Mouse (Mus musculus) liver, embryonic 14.5 days (tissue): ENCODE measurements around the gene Eif5b. TPM values are rescaled to one million over a fixed set of nuclear protein-coding genes. Genes with fewer than 3 reads are reported as not detected.
"Not testable (repeated sequence)": the region's sequence is repeated elsewhere in the genome, so short reads cannot be mapped to it uniquely, and the experiment has no call there.

Source experiments
- ATAC-seq: fragments of 200-750 bp; cut with Nextera tagmentation; 2 replicates; pipeline ENCODE4 v1.8.0; 2017; ENCODE audit warnings: moderate number of reproducible peaks, mild to moderate bottlenecking, moderate library complexity; ENCODE audit not compliant: insufficient read depth
- DNase-seq, 3 experiments: peaks; one replicate each; pipeline ENCODE4 v3.0.0-alpha.2; 2012 to 2013; ENCODE audit warnings: low read depth in 3 of 3, low spot score in 3 of 3
- H3K27ac ChIP-seq: fragments of 300-500 bp; sonication (generic); 2 replicates; pipeline ENCODE4 v1.5.1; 2014; ENCODE audit warnings: moderate library complexity, mild to moderate bottlenecking, control low read depth, inconsistent platforms
- H3K27me3 ChIP-seq: fragments of 300-500 bp; sonication (generic); 2 replicates; pipeline ENCODE4 v1.6.1; 2014; ENCODE audit warnings: mild to moderate bottlenecking, low read length, moderate library complexity; ENCODE audit not compliant: control insufficient read depth, insufficient read depth
- H3K36me3 ChIP-seq: fragments of 300-500 bp; sonication (generic); replicated peaks from 2 replicates; pipeline ENCODE4 v1.6.1; 2014; ENCODE audit warnings: low read depth; ENCODE audit not compliant: control insufficient read depth, insufficient read depth
- H3K4me1 ChIP-seq, 2 experiments: fragments of 200-500 bp in 1 of 2; fragments of 300-500 bp in 1 of 2; sonication (generic) in 1 of 2; replicated peaks; 2 replicates each; pipeline ENCODE4 v1.6.1; 2012 to 2014; ENCODE audit warnings: antibody characterized with exemption in 1 of 2, inconsistent platforms in 1 of 2, low read length in 1 of 2; ENCODE audit not compliant: control insufficient read depth in 2 of 2, insufficient read depth in 2 of 2
- H3K4me2 ChIP-seq: fragments of 300-500 bp; sonication (generic); 2 replicates; pipeline ENCODE4 v1.6.1; 2014; ENCODE audit warnings: low read depth, mild to moderate bottlenecking, control low read depth, moderate library complexity
- H3K4me3 ChIP-seq, 2 experiments: fragments of 200-500 bp in 1 of 2; fragments of 300-500 bp in 1 of 2; sonication (generic) in 1 of 2; 2 replicates each; pipeline ENCODE4 v1.5.1; 2012 to 2014; ENCODE audit warnings: low read depth in 2 of 2, low read length in 2 of 2, mild to moderate bottlenecking in 2 of 2, control low read depth in 1 of 2, inconsistent platforms in 1 of 2, moderate library complexity in 1 of 2; ENCODE audit not compliant: insufficient read depth in 1 of 2
- H3K9ac ChIP-seq: fragments of 300-500 bp; sonication (generic); replicated peaks from 2 replicates; pipeline ENCODE4 v1.6.1; 2014; ENCODE audit warnings: mild to moderate bottlenecking, control low read depth, moderate library complexity
- H3K9me3 ChIP-seq: fragments of 300-500 bp; sonication (generic); 2 replicates; pipeline ENCODE4 v1.6.1; 2016; ENCODE audit warnings: low read length, mixed read lengths; ENCODE audit not compliant: control insufficient read depth
- CTCF ChIP-seq: IDR thresholded peaks from 2 replicates; pipeline ENCODE4 v1.5.1; 2016; ENCODE audit warnings: antibody characterized with exemption, low read depth, control low read depth
- EP300 ChIP-seq: IDR thresholded peaks from 2 replicates; pipeline ENCODE4 v1.6.1; 2016; ENCODE audit warnings: antibody characterized with exemption, low read depth
- WGBS: fragments of 180-500 bp; shearing (Covaris S2); extraction: QIAGEN DNeasy Blood & Tissue Kit; methylation state at CpG from one replicate; pipeline ENCODE4 v1.1.7; 2014; ENCODE audit not compliant: insufficient replicate concordance; 5-methylcytosine and 5-hydroxymethylcytosine counted together
- polyA plus RNA-seq, 2 experiments: library from polyadenylated mRNA; depleted of rRNA in 1 of 2; stranded (reverse) in 1 of 2; unstranded in 1 of 2; fragments of >200 nt; fragmentation: Nextera tagmentation in 1 of 2; extraction: Ambion mirVana in 1 of 2; gene quantifications; 2 replicates each; pipeline versions ENCODE4 v1.2.1 to v1.2.3; 2012 to 2014

Gene Eif5b
- polyA plus RNA-seq, 2 experiments = 14.0 to 23.9 TPM

- no peak overlapping the region for H3K4me2 ChIP-seq
- no peak for TF ChIP-seq EP300
- no peak overlapping the region for H3K4me3 ChIP-seq
- H3K9me3 ChIP-seq = no peaks in the 10 kb centered on the region
- ATAC-seq (no peak), DNase-seq (no peak)
- H3K27ac ChIP-seq = no peak overlapping the region
- H3K4me1 ChIP-seq = no peaks in the 10 kb centered on the region
- H3K9ac ChIP-seq = no peak overlapping the region
- peaks cover 68% of the 10 kb centered on the region for H3K36me3 ChIP-seq
- WGBS = 84% methylated on average over 2 of the region's 2 CpGs
- H3K27me3 ChIP-seq = no peaks in the 10 kb centered on the region
These were observed 41.1 kb downstream of the Eif5b start for GRCm38 (mm10) chr1:38038898-38039297.

- H3K9ac ChIP-seq = no peak overlapping the region
- no peak for ATAC-seq
- H3K4me3 ChIP-seq = no peak overlapping the region
- peaks cover 89% of the 10 kb centered on the region for H3K36me3 ChIP-seq
- H3K4me1 ChIP-seq = no peaks in the 10 kb centered on the region
- no peak overlapping the region for H3K27ac ChIP-seq
- TF ChIP-seq CTCF = no peak
- TF ChIP-seq EP300 = no peak
- no peaks in the 10 kb centered on the region for H3K9me3 ChIP-seq
- DNase-seq = no peak
- WGBS = 88% methylated on average over 3 of the region's 3 CpGs
- no peaks in the 10 kb centered on the region for H3K27me3 ChIP-seq
- no peak overlapping the region for H3K4me2 ChIP-seq
These were observed 50.3 kb downstream of the Eif5b start for GRCm38 (mm10) chr1:38048121-38048520.

- Histone ChIP-seq H3K27ac (no peak overlapping the region), H3K36me3 (peaks cover 92% of the 10 kb centered on the region)
These were observed 51.8 kb downstream of the Eif5b start for GRCm38 (mm10) chr1:38049562-38049961.

GRCm38 (mm10) chr1:38055176-38055575 lies 57.4 kb downstream of the Eif5b start:
- Histone ChIP-seq H3K27ac (no peak overlapping the region), H3K4me2 (no peak overlapping the region), H3K9ac (no peak overlapping the region), H3K4me3 (no peak overlapping the region), H3K36me3 (peaks cover 81% of the 10 kb centered on the region), H3K27me3 (no peaks in the 10 kb centered on the region), H3K9me3 (no peaks in the 10 kb centered on the region), H3K4me1 (no peaks in the 10 kb centered on the region)
- 84% methylated on average over 5 of the region's 5 CpGs for WGBS
- DNase-seq (no peak), ATAC-seq (no peak)
- no peak for TF ChIP-seq EP300
- no peak for TF ChIP-seq CTCF

More at GRCm38 (mm10) chr1:38049562-38049961, 51.8 kb downstream of the Eif5b start:
- Histone ChIP-seq H3K9me3 (no peaks in the 10 kb centered on the region), H3K4me2 (no peak overlapping the region), H3K9ac (no peak overlapping the region), H3K27me3 (no peaks in the 10 kb centered on the region), H3K4me1 (no peaks in the 10 kb centered on the region), H3K4me3 (no peak overlapping the region)
- TF ChIP-seq CTCF (no peak), EP300 (no peak)
- WGBS = 40% methylated on average over 4 of the region's 4 CpGs
- DNase-seq (no peak), ATAC-seq (no peak)

- TF ChIP-seq EP300 (no peak), CTCF (no peak)
- peaks cover 68% of the 10 kb centered on the region for H3K36me3 ChIP-seq
- no peak overlapping the region for H3K27ac ChIP-seq
- no peak overlapping the region for H3K9ac ChIP-seq
- DNase-seq (no peak), ATAC-seq (no peak)
- H3K27me3 ChIP-seq = no peaks in the 10 kb centered on the region
- 71% methylated on average over 6 of the region's 6 CpGs for WGBS
- H3K4me2 ChIP-seq = no peak overlapping the region
- no peaks in the 10 kb centered on the region for H3K4me1 ChIP-seq
- no peaks in the 10 kb centered on the region for H3K9me3 ChIP-seq
- H3K4me3 ChIP-seq = no peak overlapping the region
These were observed 60.6 kb downstream of the Eif5b start for GRCm38 (mm10) chr1:38058417-38058816.

- H3K27ac ChIP-seq, H3K4me3 ChIP-seq, DNase-seq, ATAC-seq, H3K9ac ChIP-seq, H3K9me3 ChIP-seq, H3K4me1 ChIP-seq, H3K4me2 ChIP-seq, H3K27me3 ChIP-seq: not testable (repeated sequence)
- peaks cover 61% of the 10 kb centered on the region for H3K36me3 ChIP-seq
- WGBS = 85% methylated on average over 2 of the region's 2 CpGs
These were observed 64.3 kb downstream of the Eif5b start for GRCm38 (mm10) chr1:38062156-38062555.
